In the genomic region with DNA sequence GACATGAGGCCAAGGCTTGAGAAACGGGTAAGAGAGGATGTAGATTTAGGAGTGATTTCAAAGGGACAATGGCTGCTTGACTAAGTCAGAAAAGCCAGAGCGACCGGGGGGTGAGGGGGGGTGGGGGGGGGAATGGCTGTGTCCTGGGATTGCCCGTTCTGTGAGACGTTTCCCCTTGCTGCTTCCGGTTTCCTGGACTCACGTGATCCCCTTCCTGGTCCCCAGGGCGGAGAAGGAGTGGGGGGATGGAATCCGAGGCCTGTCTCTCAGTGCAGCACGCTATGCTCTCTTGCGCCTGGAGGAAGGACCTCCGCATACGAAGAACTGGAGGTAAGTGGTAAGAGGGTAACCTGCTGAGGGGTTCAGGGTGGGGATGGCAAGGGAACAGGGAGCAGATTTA, we compare ENCODE assay signal across 23 mouse cellular contexts. TPM values are rescaled to one million over a fixed set of nuclear protein-coding genes. Genes with fewer than 3 reads are reported as not detected.
A peak's percentile ranks its signal among the peaks of the same experiment; 100 is the strongest.
DNase-seq lines count a peak whose midpoint lies in the region; ATAC-seq and TF ChIP-seq lines count a peak whose summit lies in the region.
"Had no signal": no experiment of that assay in that cellular context is flagged by ENCODE, and none has a peak within 500 bp of the region (broad histone marks: within the 10 kb centered on the region; RNA-seq: fewer than 3 reads in every experiment).

No protein-coding gene starts in this region.

- no peaks in the 10 kb centered on the region for H3K27me3 ChIP-seq in kidney, embryonic 14.5 days (ENCODE audit: control insufficient read depth, insufficient read depth, low read length)
- no peaks in the 10 kb centered on the region for H3K27me3 ChIP-seq in lung, postnatal 0 days (replicated peaks; ENCODE audit: insufficient read depth, low read length)
- H3K27me3 ChIP-seq in neural tube, embryonic 15.5 days (replicated peaks), result no peaks in the 10 kb centered on the region; the same call in 1 of the 2 replicates
- H3K27me3 ChIP-seq: lung, embryonic 15.5 days; midbrain, embryonic 15.5 days; neural tube, embryonic 13.5 days; stomach, embryonic 15.5 days had no signal

- no peak for TF ChIP-seq CTCF in lung, postnatal 0 days (IDR thresholded peaks at IDR 0.05)

- no peaks in the 10 kb centered on the region for H3K9me3 ChIP-seq in kidney, embryonic 14.5 days (ENCODE audit: control insufficient read depth, low read length)
- H3K9me3 ChIP-seq in lung, postnatal 0 days (ENCODE audit: low read length), result no peaks in the 10 kb centered on the region
- no peaks in the 10 kb centered on the region for H3K9me3 ChIP-seq in neural tube, embryonic 15.5 days (replicated peaks)
- H3K9me3 ChIP-seq: embryonic facial prominence, embryonic 15.5 days; limb, embryonic 15.5 days; lung, embryonic 15.5 days; midbrain, embryonic 15.5 days; neural tube, embryonic 13.5 days; stomach, embryonic 15.5 days had no signal

- H3K36me3 ChIP-seq in kidney, embryonic 14.5 days (ENCODE audit: control insufficient read depth, insufficient read depth, low read length), result no peaks in the 10 kb centered on the region
- H3K36me3 ChIP-seq in lung, postnatal 0 days (ENCODE audit: insufficient read depth, low read length), result no peaks in the 10 kb centered on the region
- H3K36me3 ChIP-seq in neural tube, embryonic 15.5 days, result peaks cover 27% of the 10 kb centered on the region
- H3K36me3 ChIP-seq: embryonic facial prominence, embryonic 15.5 days; limb, embryonic 15.5 days; lung, embryonic 15.5 days; stomach, embryonic 15.5 days had no signal

- H3K4me3 ChIP-seq in kidney, embryonic 14.5 days (ENCODE audit: low read length), result no peak overlapping the region
- no peak overlapping the region for H3K4me3 ChIP-seq in lung, postnatal 0 days (ENCODE audit: low read depth, low read length)
- no peak overlapping the region for H3K4me3 ChIP-seq in neural tube, embryonic 15.5 days (replicated peaks)
- H3K4me3 ChIP-seq: embryonic facial prominence, embryonic 15.5 days; limb, embryonic 15.5 days; lung, embryonic 15.5 days; midbrain, embryonic 15.5 days; myocyte; neural tube, embryonic 13.5 days; stomach, embryonic 15.5 days had no signal

- no peak overlapping the region for H3K9ac ChIP-seq in kidney, embryonic 14.5 days (ENCODE audit: low read depth, low read length)
- no peak overlapping the region for H3K9ac ChIP-seq in lung, postnatal 0 days (replicated peaks; ENCODE audit: low read depth)
- no peak overlapping the region for H3K9ac ChIP-seq in neural tube, embryonic 15.5 days (replicated peaks)
- H3K9ac ChIP-seq: embryonic facial prominence, embryonic 15.5 days; limb, embryonic 15.5 days; lung, embryonic 15.5 days; midbrain, embryonic 15.5 days; neural tube, embryonic 13.5 days; stomach, embryonic 15.5 days had no signal

- no peak overlapping the region for H3K27ac ChIP-seq in kidney, embryonic 14.5 days (ENCODE audit: low read depth, low read length)
- H3K27ac ChIP-seq in lung, postnatal 0 days (ENCODE audit: low read length), result no peak overlapping the region
- H3K27ac ChIP-seq in neural tube, embryonic 15.5 days (replicated peaks), result no peak overlapping the region
- H3K27ac ChIP-seq: embryonic facial prominence, embryonic 15.5 days; limb, embryonic 15.5 days; lung, embryonic 15.5 days; midbrain, embryonic 15.5 days; neural tube, embryonic 13.5 days; stomach, embryonic 15.5 days had no signal

- no peak overlapping the region for H3K4me2 ChIP-seq in kidney, embryonic 14.5 days (replicated peaks; ENCODE audit: low read depth, low read length)
- H3K4me2 ChIP-seq in lung, postnatal 0 days (replicated peaks; ENCODE audit: low read depth, low read length), result no peak overlapping the region
- no peak overlapping the region for H3K4me2 ChIP-seq in neural tube, embryonic 15.5 days
- H3K4me2 ChIP-seq: embryonic facial prominence, embryonic 15.5 days; heart, embryonic 11.5 days; limb, embryonic 15.5 days; lung, embryonic 15.5 days; midbrain, embryonic 15.5 days; neural tube, embryonic 13.5 days; stomach, embryonic 15.5 days had no signal

- ATAC-seq in kidney, embryonic 14.5 days (ENCODE audit: low FRiP score, low TSS enrichment), result no peak
- 0 out of 2 replicates have a peak, but pooled peaks have one; percentile 40 for ATAC-seq in lung, postnatal 0 days
- no peak for ATAC-seq in neural tube, embryonic 15.5 days (ENCODE audit: low FRiP score)
- ATAC-seq: activated CD4-positive, CD25-positive, alpha-beta regulatory T cell, adult 4 months; forebrain, embryonic 14.5 days; intestine, postnatal 0 days; midbrain, embryonic 15.5 days had no signal

- intact Hi-C loops in heart, postnatal 25 days (cut with DNase I), result no loop called here

- no peaks in the 10 kb centered on the region for H3K4me1 ChIP-seq in kidney, embryonic 14.5 days (ENCODE audit: control insufficient read depth, insufficient read depth, low read length)
- H3K4me1 ChIP-seq in lung, postnatal 0 days (ENCODE audit: insufficient read depth, low read depth, low read length), result no peaks in the 10 kb centered on the region
- H3K4me1 ChIP-seq in neural tube, embryonic 15.5 days, result no peaks in the 10 kb centered on the region
- H3K4me1 ChIP-seq: embryonic facial prominence, embryonic 15.5 days; limb, embryonic 15.5 days; lung, embryonic 15.5 days; midbrain, embryonic 15.5 days; neural tube, embryonic 13.5 days; stomach, embryonic 15.5 days had no signal

- DNase-seq in heart, adult 11 months, result peak; percentile 93
- DNase-seq in heart, postnatal 25 days (ENCODE audit: low spot score), result no peak
- DNase-seq in kidney, postnatal 14 days, result peak; percentile 43
- peak; percentile 25 for DNase-seq in lung, postnatal 0 days (ENCODE audit: low spot score)
- no peak for DNase-seq in lung, postnatal 36 days
- DNase-seq in kidney, postnatal 25 days, result peak; percentile 31 to 60
- DNase-seq: adrenal gland, postnatal 10 days; cerebellum, adult 2 months; left cerebral cortex, postnatal 4 days; thymus, postnatal 25 days had no signal

- 68% methylated on average over 13 of the region's 13 CpGs for WGBS in kidney, embryonic 14.5 days
- 38% methylated on average over 13 of the region's 13 CpGs for WGBS in lung, postnatal 0 days
- WGBS in neural tube, embryonic 15.5 days, result 70% methylated on average over 13 of the region's 13 CpGs

- no peak for TF ChIP-seq EP300 in lung, postnatal 0 days (IDR thresholded peaks at IDR 0.05)

RNA-seq across cellular contexts. Expression of a gene that starts 28.2 kb away (rescaled TPM):
- under 1 TPM; 0.65 to 0.81 TPM for total RNA-seq in heart, postnatal 25 days (2021)
- polyA plus RNA-seq in kidney, embryonic 14.5 days (2014; fragmentation: Nextera tagmentation; extraction: Ambion mirVana), result 1.5 and 1.6 TPM in 2 replicates
- polyA plus RNA-seq in lung, postnatal 0 days (2015; fragmentation: Nextera tagmentation; extraction: Ambion mirVana), result 0.84 and 1.0 TPM in 2 replicates
- polyA plus RNA-seq in neural tube, embryonic 15.5 days (2015; fragmentation: Nextera tagmentation; extraction: Ambion mirVana), result 53.6 and 61.8 TPM in 2 replicates

RNA-seq across cellular contexts. Expression of a gene that starts 45.9 kb away (rescaled TPM):
- total RNA-seq in heart, postnatal 25 days (2021), result 10 to 100 TPM; 19.1 to 19.5 TPM
- 34.6 and 71.1 TPM in 2 replicates for polyA plus RNA-seq in kidney, embryonic 14.5 days (2014; fragmentation: Nextera tagmentation; extraction: Ambion mirVana)
- 21.6 and 28.7 TPM in 2 replicates for polyA plus RNA-seq in lung, postnatal 0 days (2015; fragmentation: Nextera tagmentation; extraction: Ambion mirVana)
- polyA plus RNA-seq in neural tube, embryonic 15.5 days (2015; fragmentation: Nextera tagmentation; extraction: Ambion mirVana), result 85.1 TPM in 2 replicates

RNA-seq across cellular contexts. Expression of a gene that starts 48.2 kb away (rescaled TPM):
- under 1 TPM; 0.55 to 0.61 TPM for total RNA-seq in heart, postnatal 25 days (2021)
- polyA plus RNA-seq in kidney, embryonic 14.5 days (2014; fragmentation: Nextera tagmentation; extraction: Ambion mirVana), result 0.76 and 1.4 TPM in 2 replicates
- 4.5 and 5.6 TPM in 2 replicates for polyA plus RNA-seq in lung, postnatal 0 days (2015; fragmentation: Nextera tagmentation; extraction: Ambion mirVana)
- polyA plus RNA-seq in neural tube, embryonic 15.5 days (2015; fragmentation: Nextera tagmentation; extraction: Ambion mirVana), result 23.8 and 25.6 TPM in 2 replicates

Comparison
In these comparisons a context has a peak if more than half of its experiments do, and no peak if none do; other contexts are left out.
1. DNase-seq: peak in heart, adult 11 months (single experiment), kidney, postnatal 14 days (single experiment), lung, postnatal 0 days (single experiment) and kidney, postnatal 25 days (2 of 2); none in heart, postnatal 25 days (single experiment) and lung, postnatal 36 days (single experiment).
2. RNA of a gene that starts 28.2 kb away (polyA plus RNA-seq): 53.6 to 61.8 TPM in neural tube, embryonic 15.5 days; 1.5 to 1.6 TPM in kidney, embryonic 14.5 days and 0.84 to 1.0 TPM in lung, postnatal 0 days; every median in the first group is over 10 times any median in the second.